Mouse (Mus musculus) heart, embryonic 16.5 days (tissue): ENCODE data around the gene Psmf1. TPM values are rescaled to one million over a fixed set of nuclear protein-coding genes. Genes with fewer than 3 reads are reported as not detected.

ENCODE experiments used
- ATAC-seq: fragments of 200-750 bp; cut with Nextera tagmentation; replicated peaks from 2 replicates; pipeline ENCODE4 v1.8.0; 2017; ENCODE audit warnings: moderate number of reproducible peaks; ENCODE audit not compliant: insufficient read depth, low FRiP score; ENCODE audit errors: extremely low read depth
- H3K27ac ChIP-seq: fragments of 300-500 bp; sonication (generic); 2 replicates; pipeline ENCODE4 v1.5.1; 2014; ENCODE audit warnings: mild to moderate bottlenecking, low read length, control low read depth, moderate library complexity
- H3K27me3 ChIP-seq: fragments of 300-500 bp; sonication (generic); 2 replicates; pipeline ENCODE4 v1.6.1; 2014; ENCODE audit warnings: low read length, mixed read lengths; ENCODE audit not compliant: control insufficient read depth, insufficient read depth
- H3K36me3 ChIP-seq: fragments of 300-500 bp; sonication (generic); 2 replicates; pipeline ENCODE4 v1.6.1; 2014; ENCODE audit not compliant: control insufficient read depth, insufficient read depth
- H3K4me1 ChIP-seq: fragments of 300-500 bp; sonication (generic); 2 replicates; pipeline ENCODE4 v1.6.1; 2014; ENCODE audit warnings: low read length, mixed read lengths; ENCODE audit not compliant: control insufficient read depth, insufficient read depth
- H3K4me2 ChIP-seq: fragments of 300-500 bp; sonication (generic); 2 replicates; pipeline ENCODE4 v1.6.1; 2014; ENCODE audit warnings: low read depth, mild to moderate bottlenecking, control low read depth, low read length
- H3K4me3 ChIP-seq: fragments of 300-500 bp; sonication (generic); 2 replicates; pipeline ENCODE4 v1.5.1; 2014; ENCODE audit warnings: mild to moderate bottlenecking, control low read depth, low read length
- H3K9ac ChIP-seq: fragments of 300-500 bp; sonication (generic); 2 replicates; pipeline ENCODE4 v1.6.1; 2014; ENCODE audit warnings: low read length, control low read depth
- H3K9me3 ChIP-seq: fragments of 300-500 bp; sonication (generic); replicated peaks from 2 replicates; pipeline ENCODE4 v1.6.1; 2016; ENCODE audit warnings: low read length; ENCODE audit not compliant: control insufficient read depth
- WGBS: fragments of 180-500 bp; shearing (Covaris S2); extraction: QIAGEN DNeasy Blood & Tissue Kit; methylation state at CpG from one replicate; pipeline ENCODE4 v1.1.7; 2014; 5-methylcytosine and 5-hydroxymethylcytosine counted together
- polyA plus RNA-seq: library from polyadenylated mRNA; unstranded; fragments of >200 nt; fragmentation: Nextera tagmentation; extraction: Ambion mirVana; gene quantifications from 2 replicates; pipeline ENCODE4 v1.2.1, GENCODE M21; 2015

Gene Psmf1
- polyA plus RNA-seq, 1 experiment from 2014 or later = 32.4 TPM

DNA sequence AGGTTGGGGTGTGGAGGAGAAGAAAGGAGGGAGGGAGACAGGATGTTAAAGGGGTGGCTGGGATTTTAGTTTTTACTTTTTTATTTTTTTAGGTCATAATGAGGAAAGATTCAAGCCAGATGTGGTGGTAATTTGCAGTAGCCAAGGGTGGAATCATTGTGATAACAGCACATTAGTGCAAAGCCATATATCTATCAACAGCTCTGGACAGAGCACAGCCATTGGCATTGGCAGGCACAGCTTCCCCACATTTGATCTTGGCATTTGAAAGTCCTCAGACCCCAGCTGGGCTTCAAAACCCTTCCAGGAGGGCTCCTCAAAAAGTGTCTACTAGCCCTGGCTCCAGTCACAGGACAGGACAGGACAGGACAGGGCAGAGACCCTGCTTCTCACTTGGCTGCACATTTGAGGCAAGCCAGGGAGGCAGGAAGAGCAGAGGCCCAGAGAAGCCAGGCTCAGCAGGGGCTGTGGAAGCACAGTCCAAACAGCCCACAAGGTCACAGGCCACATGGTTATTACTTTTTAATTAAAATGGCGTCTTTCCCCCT, 14.9 kb upstream of the Psmf1 start:
- no peaks in the 10 kb centered on the region for H3K36me3 ChIP-seq
- no peak overlapping the region for H3K4me3 ChIP-seq
- no peak overlapping the region for H3K27ac ChIP-seq
- H3K4me2 ChIP-seq = no peak overlapping the region
- H3K9me3 ChIP-seq = no peaks in the 10 kb centered on the region
- no peaks in the 10 kb centered on the region for H3K4me1 ChIP-seq
- no peak for ATAC-seq
- no peak overlapping the region for H3K9ac ChIP-seq
- 35% methylated on average over 1 of the region's 1 CpGs for WGBS
- no peaks in the 10 kb centered on the region for H3K27me3 ChIP-seq

DNA sequence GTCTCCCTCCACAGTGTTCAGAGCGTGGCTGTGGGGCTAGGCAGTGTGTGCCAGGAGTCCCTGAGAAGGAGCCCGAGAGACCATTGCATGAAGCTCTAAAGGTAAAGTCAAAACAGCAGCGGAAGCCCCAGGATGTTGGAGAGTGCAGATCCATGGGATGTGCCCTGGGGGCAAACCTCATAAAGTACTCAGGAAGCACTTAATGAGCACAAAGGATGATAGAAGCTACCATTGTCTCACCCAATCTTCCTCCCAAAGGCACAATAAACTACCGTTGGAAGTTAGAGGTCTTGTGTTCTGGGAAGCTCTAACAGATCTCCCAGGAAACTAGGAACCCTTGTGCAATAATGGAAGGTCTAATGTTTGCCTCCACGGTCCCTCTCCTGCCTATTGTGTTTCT, 13.5 kb upstream of the Psmf1 start:
- H3K4me3 ChIP-seq = no peak overlapping the region
- 70% methylated on average over 5 of the region's 5 CpGs for WGBS
- ATAC-seq = no peak
- no peak overlapping the region for H3K27ac ChIP-seq
- H3K36me3 ChIP-seq = no peaks in the 10 kb centered on the region
- H3K27me3 ChIP-seq = no peaks in the 10 kb centered on the region
- H3K9ac ChIP-seq = no peak overlapping the region
- no peaks in the 10 kb centered on the region for H3K4me1 ChIP-seq
- H3K9me3 ChIP-seq = no peaks in the 10 kb centered on the region
- no peak overlapping the region for H3K4me2 ChIP-seq

DNA sequence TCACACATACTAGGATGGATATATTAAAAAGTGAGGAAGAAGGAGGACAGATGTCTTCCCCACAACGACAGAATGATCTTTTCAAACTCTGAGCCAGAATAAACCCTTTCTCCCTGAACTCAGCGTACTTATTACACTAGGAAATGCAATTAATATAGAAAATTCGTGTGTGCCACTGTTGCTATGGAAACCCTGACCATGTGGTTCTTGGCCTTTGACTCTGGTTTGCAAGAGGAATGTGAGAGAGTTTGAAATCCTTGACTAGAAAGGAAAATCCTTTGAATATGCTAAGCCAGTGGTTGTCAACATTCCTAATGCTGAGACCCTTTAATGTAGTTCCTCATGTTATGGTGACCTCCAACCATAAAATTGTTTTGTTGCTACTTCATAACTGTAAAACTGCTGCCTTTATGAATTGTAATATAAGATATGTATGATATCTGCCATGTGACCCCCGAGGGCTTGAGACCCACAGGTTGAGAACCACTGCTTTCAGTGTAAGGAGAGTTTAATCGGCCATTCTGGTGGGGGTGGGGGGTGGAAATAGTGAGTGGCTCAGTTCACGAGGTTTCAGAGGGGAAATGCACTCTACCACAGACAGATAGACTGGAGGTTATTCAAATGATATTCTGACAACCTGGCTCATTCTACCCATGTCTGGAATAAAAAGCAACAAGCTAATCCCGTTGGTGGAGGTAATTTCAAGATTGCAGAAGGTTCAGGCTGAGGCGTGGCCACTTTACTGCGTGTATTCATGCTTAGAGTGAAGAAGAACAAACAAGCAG, 12.5 kb upstream of the Psmf1 start:
- Histone ChIP-seq H3K27ac (no peak overlapping the region), H3K9me3 (no peaks in the 10 kb centered on the region), H3K4me2 (no peak overlapping the region), H3K27me3 (no peaks in the 10 kb centered on the region), H3K36me3 (no peaks in the 10 kb centered on the region), H3K4me1 (no peaks in the 10 kb centered on the region), H3K4me3 (no peak overlapping the region), H3K9ac (no peak overlapping the region)
- WGBS = 60% methylated on average over 9 of the region's 9 CpGs
- no peak for ATAC-seq

GRCm38 (mm10) chr2:151751330-151751729, 7.3 kb upstream of the Psmf1 start:
- 55% methylated on average over 5 of the region's 5 CpGs for WGBS
- H3K4me2 ChIP-seq = no peak overlapping the region
- H3K4me1 ChIP-seq = no peaks in the 10 kb centered on the region
- no peak for ATAC-seq
- H3K27ac ChIP-seq = no peak overlapping the region
- H3K27me3 ChIP-seq = peaks cover 4% of the 10 kb centered on the region; the same call in 1 of the 2 replicates
- no peaks in the 10 kb centered on the region for H3K36me3 ChIP-seq
- no peak overlapping the region for H3K9ac ChIP-seq
- no peak overlapping the region for H3K4me3 ChIP-seq
- no peaks in the 10 kb centered on the region for H3K9me3 ChIP-seq

DNA sequence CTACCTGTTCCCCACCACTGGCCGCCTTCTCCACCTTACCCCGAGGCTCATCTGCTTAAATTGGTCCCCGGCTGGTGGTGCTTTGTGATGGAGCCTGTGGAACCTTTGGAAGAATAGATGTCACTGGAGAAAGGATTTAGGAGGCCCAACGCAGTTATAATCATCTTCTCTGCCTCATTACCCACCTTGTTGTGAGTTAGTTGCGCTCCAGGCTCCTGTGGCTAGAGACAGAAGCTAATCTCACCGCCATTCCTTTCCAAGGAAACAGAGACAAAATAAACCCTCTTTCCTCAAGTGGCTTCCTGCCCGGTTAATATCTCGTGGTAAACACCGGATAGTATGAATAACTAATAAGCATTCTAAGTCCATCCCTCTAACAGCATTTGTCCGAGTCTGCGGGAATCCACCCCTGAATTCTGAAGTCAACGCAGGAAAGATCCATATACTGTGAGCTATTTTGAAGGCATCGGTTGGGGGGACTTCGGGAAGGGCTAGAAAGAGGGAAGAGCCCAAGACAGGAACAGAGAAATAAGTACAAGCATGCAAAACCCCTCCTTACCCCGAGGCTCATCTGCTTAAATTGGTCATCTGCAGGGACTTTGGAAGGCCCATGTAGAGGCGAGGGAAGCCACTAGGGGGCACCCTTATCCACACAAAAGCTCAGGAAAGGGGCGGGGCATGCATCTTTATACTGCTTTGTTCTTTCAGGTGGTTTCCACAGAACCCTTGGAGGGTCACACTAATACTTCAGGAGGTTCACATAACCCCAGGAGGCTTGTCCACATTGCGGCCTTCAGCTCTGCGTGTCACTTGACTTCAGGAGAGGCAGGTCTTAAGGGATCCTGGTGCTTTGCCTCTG, 4.1 kb upstream of the Psmf1 start:
- no peaks in the 10 kb centered on the region for H3K9me3 ChIP-seq
- H3K4me3 ChIP-seq = no peak overlapping the region
- no peak overlapping the region for H3K27ac ChIP-seq
- H3K36me3 ChIP-seq = no peaks in the 10 kb centered on the region
- H3K4me1 ChIP-seq = no peaks in the 10 kb centered on the region
- no peak overlapping the region for H3K9ac ChIP-seq
- ATAC-seq = no peak
- 36% methylated on average over 19 of the region's 19 CpGs for WGBS
- H3K4me2 ChIP-seq = no peak overlapping the region
- peaks cover 4% of the 10 kb centered on the region for H3K27me3 ChIP-seq

DNA sequence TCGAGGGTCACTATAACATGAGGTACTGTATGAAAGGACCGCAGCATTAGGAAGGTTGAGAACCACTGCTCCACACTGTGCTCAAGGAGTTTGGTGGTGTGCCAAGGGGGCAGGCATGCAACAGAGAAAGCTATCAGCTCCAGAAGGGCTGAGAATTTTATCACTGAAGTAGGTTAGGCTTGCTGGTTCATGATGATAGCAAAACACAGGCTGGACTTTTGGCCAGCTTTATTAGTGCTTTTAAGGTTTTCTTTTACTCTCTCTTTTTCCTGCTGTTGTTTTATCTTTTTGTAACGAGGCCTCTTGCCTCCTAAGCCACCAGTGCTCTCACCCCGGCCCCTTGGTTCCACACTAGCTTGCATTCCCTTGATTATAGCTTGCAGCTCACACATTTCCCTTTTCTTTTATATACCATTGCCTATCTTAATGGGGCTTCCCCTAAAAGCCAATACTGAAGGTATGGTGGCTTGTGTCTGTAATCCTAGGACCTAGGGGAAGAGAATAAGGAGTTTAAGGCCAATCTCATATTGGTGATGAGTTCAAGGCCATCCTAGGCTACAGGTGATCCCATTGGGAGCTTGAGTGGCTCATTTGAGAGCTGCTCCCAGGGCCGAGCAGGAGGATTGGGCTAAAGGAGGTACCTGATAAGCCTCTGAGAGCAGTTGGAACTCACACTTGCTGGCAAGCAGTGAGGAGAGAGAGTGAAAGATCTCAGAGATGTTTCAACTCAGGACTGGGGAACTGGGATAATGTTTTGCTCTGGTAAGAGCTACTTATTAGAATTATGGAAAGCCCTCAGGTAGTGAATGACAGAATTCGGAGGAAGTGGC, 921 bp downstream of the Psmf1 start:
- H3K9me3 ChIP-seq = no peaks in the 10 kb centered on the region
- H3K4me2 ChIP-seq = no peak overlapping the region
- peaks cover 17% of the 10 kb centered on the region for H3K4me1 ChIP-seq
- H3K4me3 ChIP-seq = no peak overlapping the region
- H3K27ac ChIP-seq = no peak overlapping the region
- no peak for ATAC-seq
- 55% methylated on average over 6 of the region's 6 CpGs for WGBS
- H3K27me3 ChIP-seq = peaks cover 4% of the 10 kb centered on the region
- no peak overlapping the region for H3K9ac ChIP-seq
- no peaks in the 10 kb centered on the region for H3K36me3 ChIP-seq

- Histone ChIP-seq H3K27ac (no peak overlapping the region), H3K4me3 (no peak overlapping the region), H3K9ac (no peak overlapping the region), H3K9me3 (no peaks in the 10 kb centered on the region), H3K4me1 (peaks cover 17% of the 10 kb centered on the region), H3K36me3 (no peaks in the 10 kb centered on the region), H3K4me2 (no peak overlapping the region), H3K27me3 (no peaks in the 10 kb centered on the region; the same call in 1 of the 2 replicates)
- no peak for ATAC-seq
- WGBS = 83% methylated on average over 1 of the region's 1 CpGs
Observed at GRCm38 (mm10) chr2:151742084-151742483, 1.9 kb downstream of the Psmf1 start.

DNA sequence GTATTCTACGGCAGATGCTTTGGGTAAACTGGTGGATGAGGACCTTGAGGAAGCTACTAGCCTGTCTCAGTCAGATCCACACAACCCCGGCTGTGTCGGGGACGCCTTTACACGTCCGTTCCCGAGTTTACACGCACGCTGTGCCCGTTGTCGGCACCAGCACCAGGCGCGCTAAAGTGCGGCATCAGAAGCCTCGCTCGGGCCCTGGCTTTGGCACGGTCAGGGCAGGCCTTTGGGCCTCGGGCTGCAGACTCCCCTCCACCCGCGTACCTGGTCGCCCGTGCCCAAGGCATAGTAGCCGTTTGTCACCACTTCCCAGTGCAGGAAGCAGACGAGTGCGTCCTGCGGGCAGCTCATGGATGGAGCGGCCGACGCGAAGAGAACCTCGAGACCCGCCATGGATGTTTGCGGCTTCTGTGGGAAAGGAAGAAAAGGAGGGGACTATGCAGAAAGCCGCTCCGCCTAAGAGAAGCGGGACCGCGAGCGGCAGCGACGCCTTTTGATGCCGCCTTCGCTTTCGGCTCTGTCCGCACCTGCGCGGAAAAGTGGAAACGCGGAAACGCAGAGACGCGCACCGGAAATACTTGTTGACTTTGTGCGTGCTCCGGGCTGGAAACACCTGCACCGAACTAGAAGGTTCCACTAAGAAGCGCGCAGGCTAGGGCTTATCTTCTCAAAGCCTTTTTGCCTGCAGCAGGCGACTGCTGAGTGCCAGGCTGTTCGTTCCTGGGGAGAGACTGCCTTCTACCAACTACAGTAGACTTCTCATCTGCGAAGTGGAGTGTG, 3.1 kb downstream of the Psmf1 start:
- Histone ChIP-seq H3K9me3 (no peaks in the 10 kb centered on the region), H3K36me3 (no peaks in the 10 kb centered on the region), H3K9ac (peak overlapping the region; percentile 94), H3K27me3 (no peaks in the 10 kb centered on the region; the same call in 1 of the 2 replicates), H3K4me2 (peak overlapping the region; percentile 89), H3K4me3 (peak overlapping the region; percentile 83), H3K27ac (peak overlapping the region; percentile 69), H3K4me1 (peaks cover 17% of the 10 kb centered on the region)
- peak; percentile 86 for ATAC-seq
- WGBS = under 1% methylated on average over 61 of the region's 61 CpGs
